Mouse (Mus musculus) hindbrain, embryonic 11.5 days (tissue): ENCODE measurements around the gene Plet1. TPM values are rescaled to one million over a fixed set of nuclear protein-coding genes. Genes with fewer than 3 reads are reported as not detected.

Source experiments
- ATAC-seq: fragments of 200-750 bp; cut with Nextera tagmentation; 2 replicates; pipeline ENCODE4 v1.8.0; 2017; ENCODE audit warnings: mild to moderate bottlenecking, moderate TSS enrichment, moderate library complexity; ENCODE audit not compliant: low FRiP score
- DNase-seq: peaks from one replicate; pipeline ENCODE4 v3.0.0-alpha.2; 2015; ENCODE audit warnings: low spot score
- H3K27ac ChIP-seq: fragments of 300-500 bp; sonication (generic); 2 replicates; pipeline ENCODE4 v1.5.1; 2014; ENCODE audit warnings: mild to moderate bottlenecking, low read depth, low read length
- H3K27me3 ChIP-seq: fragments of 300-500 bp; sonication (generic); 2 replicates; pipeline ENCODE4 v1.6.1; 2014; ENCODE audit warnings: mild to moderate bottlenecking, low read length, moderate library complexity, mixed read lengths; ENCODE audit not compliant: control insufficient read depth, insufficient read depth
- H3K36me3 ChIP-seq: fragments of 300-500 bp; sonication (generic); 2 replicates; pipeline ENCODE4 v1.6.1; 2014; ENCODE audit warnings: mild to moderate bottlenecking, low read length, moderate library complexity, mixed read lengths; ENCODE audit not compliant: control insufficient read depth, insufficient read depth
- H3K4me1 ChIP-seq: fragments of 300-500 bp; sonication (generic); replicated peaks from 2 replicates; pipeline ENCODE4 v1.6.1; 2014; ENCODE audit warnings: low read length, mixed read lengths; ENCODE audit not compliant: control insufficient read depth, insufficient read depth
- H3K4me2 ChIP-seq: fragments of 300-500 bp; sonication (generic); replicated peaks from 2 replicates; pipeline ENCODE4 v1.6.1; 2014; ENCODE audit warnings: mild to moderate bottlenecking, low read depth, low read length
- H3K4me3 ChIP-seq: fragments of 300-500 bp; sonication (generic); 2 replicates; pipeline ENCODE4 v1.5.1; 2014; ENCODE audit warnings: low read depth, low read length
- H3K9ac ChIP-seq: fragments of 300-500 bp; sonication (generic); 2 replicates; pipeline ENCODE4 v1.6.1; 2014; ENCODE audit warnings: low read depth, low read length
- H3K9me3 ChIP-seq: fragments of 300-500 bp; sonication (generic); 2 replicates; pipeline ENCODE4 v1.6.1; 2016; ENCODE audit warnings: low read length; ENCODE audit not compliant: control insufficient read depth
- WGBS: fragments of 180-500 bp; shearing (Covaris S2); extraction: QIAGEN DNeasy Blood & Tissue Kit; methylation state at CpG from one replicate; pipeline ENCODE4 v1.1.7; 2014; 5-methylcytosine and 5-hydroxymethylcytosine counted together
- polyA plus RNA-seq: library from polyadenylated mRNA; unstranded; fragments of >200 nt; fragmentation: Nextera tagmentation; extraction: Ambion mirVana; gene quantifications from 2 replicates; pipeline ENCODE4 v1.2.1, GENCODE M21; 2014

The Plet1 gene
- polyA plus RNA-seq, 1 experiment from 2014 or later = 0.59 TPM

GRCm38 (mm10) chr9:50533791-50534190, 39.5 kb downstream of the Plet1 start:
- no peak for ATAC-seq
- Histone ChIP-seq H3K27ac (no peak overlapping the region), H3K27me3 (no peaks in the 10 kb centered on the region), H3K4me3 (no peak overlapping the region), H3K36me3 (no peaks in the 10 kb centered on the region), H3K9ac (no peak overlapping the region), H3K4me1 (no peaks in the 10 kb centered on the region), H3K4me2 (no peak overlapping the region), H3K9me3 (no peaks in the 10 kb centered on the region)
- WGBS = 84% methylated on average over 3 of the region's 3 CpGs
- no peak for DNase-seq

DNA sequence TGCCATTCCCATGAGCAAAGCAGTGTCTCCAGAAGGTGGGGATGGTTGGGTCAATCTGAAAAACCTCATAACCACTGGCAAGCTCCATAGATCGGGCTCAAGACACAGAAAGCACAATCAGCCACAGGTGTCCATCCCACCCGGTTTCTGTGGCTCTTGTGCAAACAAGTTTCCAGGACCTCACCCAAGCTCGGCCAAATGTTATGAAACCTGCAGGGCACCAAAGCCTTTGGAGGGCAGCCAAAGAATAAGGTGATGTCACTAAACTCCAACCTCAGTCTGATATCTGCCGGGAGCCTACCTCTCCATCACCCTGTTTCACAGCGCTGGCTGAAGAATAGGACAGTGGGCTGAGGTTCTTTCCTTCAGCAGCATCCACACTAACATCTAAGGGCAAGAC, 41.6 kb downstream of the Plet1 start:
- Histone ChIP-seq H3K4me1 (no peaks in the 10 kb centered on the region), H3K9me3 (no peaks in the 10 kb centered on the region)
- WGBS = 90% methylated on average over 5 of the region's 5 CpGs

DNA sequence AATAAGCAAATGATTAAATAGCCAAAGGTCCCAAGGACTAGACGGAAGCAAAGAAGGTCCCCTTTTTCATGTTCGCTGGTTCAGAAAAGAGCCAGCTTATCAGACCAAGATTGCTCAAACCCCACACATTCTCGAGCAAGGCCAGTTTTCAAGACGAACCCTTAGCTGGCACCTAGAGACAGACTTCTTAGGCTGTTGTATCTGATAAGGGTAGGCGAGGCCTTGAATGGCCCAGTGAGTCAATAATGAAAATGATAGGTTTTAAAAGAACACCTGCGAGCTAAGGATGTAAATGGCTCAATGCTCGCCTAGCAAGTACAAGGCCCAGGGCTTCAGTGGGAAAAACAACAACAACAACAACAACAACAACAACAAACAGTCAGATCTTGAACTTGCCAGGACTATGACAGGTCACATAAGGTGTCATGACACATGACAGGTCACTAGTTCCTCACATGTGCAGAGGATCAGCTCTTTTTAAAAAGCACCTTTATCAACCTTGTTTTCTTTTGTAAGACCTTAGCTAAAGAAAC, 42.3 kb downstream of the Plet1 start:
- ATAC-seq = no peak
- no peak overlapping the region for H3K27ac ChIP-seq

More for the DNA sequence above, 41.6 kb downstream of the Plet1 start:
- DNase-seq (no peak), ATAC-seq (no peak)
- Histone ChIP-seq H3K4me2 (no peak overlapping the region), H3K27me3 (no peaks in the 10 kb centered on the region), H3K9ac (no peak overlapping the region), H3K36me3 (no peaks in the 10 kb centered on the region), H3K27ac (no peak overlapping the region), H3K4me3 (no peak overlapping the region)

DNA sequence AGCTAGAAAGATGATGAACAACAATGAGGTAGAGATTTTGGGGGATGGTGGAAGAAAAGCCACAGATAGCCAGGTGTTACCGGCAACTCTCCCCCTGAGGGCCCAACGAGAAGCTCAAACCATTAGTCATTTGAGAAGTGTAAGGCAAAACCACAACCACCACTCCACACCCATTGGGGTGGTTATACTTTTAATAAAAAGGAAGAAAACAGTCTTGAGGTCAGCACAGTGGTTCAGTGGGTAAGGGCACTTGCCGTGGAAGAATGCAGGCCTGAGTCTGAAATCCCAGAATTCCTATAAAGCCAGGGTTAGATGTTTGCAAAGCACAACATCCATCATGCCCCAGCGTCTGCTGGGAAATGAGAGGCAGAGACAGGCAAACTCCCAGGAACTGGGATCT, 43.0 kb downstream of the Plet1 start:
- Histone ChIP-seq H3K9ac (no peak overlapping the region), H3K9me3 (no peaks in the 10 kb centered on the region), H3K4me1 (no peaks in the 10 kb centered on the region), H3K27me3 (no peaks in the 10 kb centered on the region), H3K36me3 (no peaks in the 10 kb centered on the region), H3K27ac (no peak overlapping the region), H3K4me3 (no peak overlapping the region), H3K4me2 (no peak overlapping the region)
- DNase-seq (no peak), ATAC-seq (no peak)
- WGBS = 86% methylated on average over 4 of the region's 4 CpGs

More for the DNA sequence above, 42.3 kb downstream of the Plet1 start:
- Histone ChIP-seq H3K4me3 (no peak overlapping the region), H3K4me1 (no peaks in the 10 kb centered on the region), H3K9ac (no peak overlapping the region), H3K4me2 (no peak overlapping the region), H3K9me3 (no peaks in the 10 kb centered on the region), H3K36me3 (no peaks in the 10 kb centered on the region), H3K27me3 (no peaks in the 10 kb centered on the region)
- 89% methylated on average over 7 of the region's 7 CpGs for WGBS
- DNase-seq = no peak

DNA sequence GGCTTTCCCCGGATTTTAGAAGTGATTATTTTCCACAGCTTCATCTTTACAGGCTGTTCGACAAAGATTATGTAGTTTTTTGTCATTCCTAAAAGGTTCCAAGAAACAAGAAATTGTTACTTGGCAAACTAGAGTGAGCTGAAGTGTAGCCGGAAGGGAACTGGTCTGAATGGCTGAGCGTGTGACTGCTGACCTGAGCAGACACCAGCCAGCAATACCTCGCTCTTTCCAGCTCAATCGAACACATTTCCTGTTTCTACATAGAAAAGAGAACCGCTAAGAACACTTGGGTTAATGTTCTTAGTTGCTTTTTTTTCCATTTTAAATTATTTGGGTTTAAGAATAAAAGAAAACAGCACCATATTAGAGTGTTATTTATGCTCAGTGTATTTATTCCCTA, 45.8 kb downstream of the Plet1 start:
- H3K9ac ChIP-seq = no peak overlapping the region
- WGBS = 83% methylated on average over 7 of the region's 7 CpGs
- no peaks in the 10 kb centered on the region for H3K4me1 ChIP-seq
- DNase-seq (no peak), ATAC-seq (no peak)
- H3K27ac ChIP-seq = no peak overlapping the region
- no peaks in the 10 kb centered on the region for H3K36me3 ChIP-seq
- H3K4me2 ChIP-seq = no peak overlapping the region
- no peaks in the 10 kb centered on the region for H3K9me3 ChIP-seq
- H3K27me3 ChIP-seq = no peaks in the 10 kb centered on the region
- no peak overlapping the region for H3K4me3 ChIP-seq

GRCm38 (mm10) chr9:50542401-50542800, 48.1 kb downstream of the Plet1 start:
- Histone ChIP-seq H3K4me3 (no peak overlapping the region), H3K36me3 (no peaks in the 10 kb centered on the region), H3K9ac (no peak overlapping the region), H3K9me3 (no peaks in the 10 kb centered on the region), H3K27me3 (no peaks in the 10 kb centered on the region), H3K4me2 (no peak overlapping the region), H3K4me1 (no peaks in the 10 kb centered on the region), H3K27ac (no peak overlapping the region)
- ATAC-seq (no peak), DNase-seq (no peak)
- 75% methylated on average over 9 of the region's 9 CpGs for WGBS

DNA sequence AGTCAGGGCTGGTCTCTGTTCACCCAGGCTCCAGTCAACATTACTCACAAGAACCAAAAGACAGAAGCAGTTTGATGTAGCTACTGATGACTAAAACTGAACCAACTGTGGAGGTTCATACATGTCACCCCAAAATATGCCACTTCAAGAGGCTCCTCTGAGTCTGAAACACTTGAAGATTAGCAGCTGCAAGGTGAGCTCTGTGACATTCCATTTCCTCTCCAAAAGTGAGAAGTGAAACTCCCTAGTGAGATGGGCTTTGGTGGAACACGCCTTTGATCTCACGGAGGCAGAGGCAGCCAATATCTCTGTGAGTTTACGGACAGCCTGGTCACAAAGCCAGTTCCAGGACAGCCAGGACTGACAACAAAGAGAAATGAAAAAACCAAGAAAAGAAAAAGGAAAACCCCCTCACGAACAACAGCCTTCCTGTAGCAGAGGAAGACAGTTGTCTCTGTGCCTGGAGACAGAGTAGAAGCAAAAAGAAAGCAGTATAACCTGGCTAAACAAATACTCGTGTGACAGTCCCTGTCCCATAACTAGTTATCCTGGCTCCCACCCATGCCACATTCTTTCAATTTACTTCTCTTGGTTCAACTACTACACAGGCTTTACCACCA, 53.6 kb downstream of the Plet1 start:
- Histone ChIP-seq H3K27ac (no peak overlapping the region), H3K36me3 (no peaks in the 10 kb centered on the region), H3K9me3 (no peaks in the 10 kb centered on the region), H3K4me3 (no peak overlapping the region), H3K4me2 (no peak overlapping the region), H3K27me3 (no peaks in the 10 kb centered on the region), H3K4me1 (no peaks in the 10 kb centered on the region), H3K9ac (no peak overlapping the region)
- WGBS = 67% methylated on average over 5 of the region's 5 CpGs
- DNase-seq (no peak), ATAC-seq (no peak)

- DNase-seq = no peak
- Histone ChIP-seq H3K9ac (no peak overlapping the region), H3K36me3 (no peaks in the 10 kb centered on the region), H3K27me3 (no peaks in the 10 kb centered on the region), H3K9me3 (no peaks in the 10 kb centered on the region), H3K27ac (no peak overlapping the region), H3K4me2 (no peak overlapping the region), H3K4me3 (no peak overlapping the region), H3K4me1 (no peaks in the 10 kb centered on the region)
- 91% methylated on average over 4 of the region's 4 CpGs for WGBS
- no peak for ATAC-seq
Measured at GRCm38 (mm10) chr9:50548936-50549335, 54.6 kb downstream of the Plet1 start.

DNA sequence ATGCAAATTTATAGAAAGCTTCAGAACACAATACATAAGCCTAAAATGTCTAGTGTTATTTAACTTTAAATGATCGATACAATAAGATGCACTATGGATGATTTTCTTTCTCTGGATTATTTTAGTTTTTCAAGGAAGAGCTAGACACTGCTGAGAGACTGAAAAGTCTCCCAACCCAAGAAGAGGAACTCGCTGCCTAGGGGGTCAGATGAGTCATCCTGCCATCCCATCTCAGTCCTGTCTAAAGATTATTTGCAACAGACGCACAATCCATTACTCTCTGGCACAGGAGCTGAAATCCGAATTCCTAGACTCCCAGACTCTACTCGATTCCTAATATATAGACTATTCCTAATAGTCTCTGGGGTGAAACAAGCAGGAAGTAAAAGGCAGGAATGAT, 57.9 kb downstream of the Plet1 start:
- Histone ChIP-seq H3K36me3 (no peaks in the 10 kb centered on the region), H3K9ac (no peak overlapping the region), H3K4me3 (no peak overlapping the region), H3K27me3 (no peaks in the 10 kb centered on the region), H3K4me2 (no peak overlapping the region), H3K27ac (no peak overlapping the region), H3K4me1 (no peaks in the 10 kb centered on the region), H3K9me3 (no peaks in the 10 kb centered on the region)
- ATAC-seq = no peak
- no peak for DNase-seq
- 88% methylated on average over 5 of the region's 5 CpGs for WGBS
